Mouse (Mus musculus) spleen, adult 18-20 months (tissue): ENCODE measurements at regions not wholly inside any gene's neighbourhood (a gene's known extent, or its start where the extent isn't known, plus 50 kb on each side); places are given as distances from the start of the nearest gene placed in this dataset.

ENCODE experiments used
- DNase-seq, 2 experiments: peaks; one replicate each; pipeline ENCODE4 v3.0.0; 2022; ENCODE audit warnings: mixed read lengths in 2 of 2

GRCm38 (mm10) chr17:82731561-82731960, 483.5 kb upstream of the Pkdcc start:
- no peak for DNase-seq

DNA sequence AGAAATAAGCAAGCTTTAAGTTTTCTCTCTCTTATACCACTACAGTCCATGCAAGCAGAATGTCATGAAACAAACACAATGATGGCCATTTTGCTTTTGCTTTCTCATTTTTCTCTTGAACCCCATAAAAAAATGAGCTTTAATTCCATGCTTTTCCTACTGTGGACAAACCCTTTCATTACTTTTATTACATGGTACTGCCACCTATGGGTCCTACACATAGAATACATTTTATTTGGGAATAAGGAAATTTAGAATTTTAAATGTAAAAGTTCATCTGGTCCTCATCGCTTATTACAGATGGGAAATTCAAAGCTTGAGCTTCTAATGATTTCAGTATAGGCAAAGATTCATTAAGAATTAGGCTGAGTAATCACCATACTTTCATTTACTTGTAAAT, 472.6 kb upstream of the Pkdcc start:
- DNase-seq: no peak

GRCm38 (mm10) chr17:82757400-82757799, 457.7 kb upstream of the Pkdcc start:
- no peak for DNase-seq

DNA sequence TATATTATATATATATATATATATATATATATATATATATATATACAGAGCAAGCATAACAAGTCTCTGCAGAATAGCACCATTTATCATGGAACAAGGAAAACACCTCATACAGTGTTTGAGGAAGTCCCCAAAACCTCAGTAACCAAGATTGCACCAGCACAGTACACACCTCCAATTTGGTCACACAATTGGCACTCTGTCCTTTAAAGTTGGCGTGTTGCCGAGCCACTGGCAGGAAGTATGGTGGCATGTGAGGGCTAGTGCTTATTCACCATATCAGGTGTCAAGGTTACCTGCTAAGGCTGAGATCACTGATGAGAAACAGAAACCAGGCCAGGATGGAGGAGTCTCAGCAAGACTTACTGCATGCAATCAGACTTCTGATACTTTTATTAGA, 436.0 kb upstream of the Pkdcc start:
- DNase-seq: no peak

GRCm38 (mm10) chr17:82822129-82822528, 393.0 kb upstream of the Pkdcc start:
- no peak for DNase-seq

- DNase-seq: no peak
Observed at GRCm38 (mm10) chr17:82824057-82824456, 391.0 kb upstream of the Pkdcc start.

DNA sequence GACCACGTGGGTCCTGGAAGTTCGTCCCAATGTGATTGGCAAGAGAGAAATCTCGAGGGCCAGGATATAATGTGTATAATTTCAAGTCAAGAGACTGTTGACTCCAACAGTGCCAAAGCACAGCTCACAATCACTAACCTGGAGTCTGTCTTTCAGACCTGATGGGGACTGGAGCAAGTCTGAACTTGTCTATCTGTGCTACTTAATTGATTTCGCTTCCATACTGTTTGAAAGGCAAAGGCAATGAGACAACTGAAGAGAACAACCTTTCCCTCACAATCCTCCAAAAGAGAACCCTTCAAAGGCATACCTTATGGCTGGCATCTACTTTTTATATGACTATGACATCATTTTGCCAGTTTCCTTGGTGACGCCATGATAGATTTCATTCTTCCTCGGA, 390.5 kb upstream of the Pkdcc start:
- DNase-seq: no peak

DNA sequence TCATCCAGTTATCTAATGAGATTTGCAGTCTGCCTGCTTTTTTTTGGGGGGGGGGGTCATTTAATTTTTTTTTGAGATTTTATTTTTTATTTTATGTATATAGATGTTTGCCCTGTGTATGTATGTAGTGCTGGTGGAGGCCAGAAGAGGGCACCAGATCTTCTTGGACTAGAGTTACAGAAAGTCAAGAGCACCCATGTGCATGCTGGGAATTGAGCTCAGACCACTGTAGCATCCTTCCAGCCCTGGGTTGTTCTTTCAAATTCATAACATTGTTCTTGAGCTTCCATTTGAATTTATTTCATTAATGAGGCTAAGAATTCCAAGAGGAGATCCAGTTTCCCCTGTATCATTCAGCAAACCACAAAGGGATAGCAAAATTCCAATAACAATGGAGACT, 387.9 kb upstream of the Pkdcc start:
- no peak for DNase-seq

DNA sequence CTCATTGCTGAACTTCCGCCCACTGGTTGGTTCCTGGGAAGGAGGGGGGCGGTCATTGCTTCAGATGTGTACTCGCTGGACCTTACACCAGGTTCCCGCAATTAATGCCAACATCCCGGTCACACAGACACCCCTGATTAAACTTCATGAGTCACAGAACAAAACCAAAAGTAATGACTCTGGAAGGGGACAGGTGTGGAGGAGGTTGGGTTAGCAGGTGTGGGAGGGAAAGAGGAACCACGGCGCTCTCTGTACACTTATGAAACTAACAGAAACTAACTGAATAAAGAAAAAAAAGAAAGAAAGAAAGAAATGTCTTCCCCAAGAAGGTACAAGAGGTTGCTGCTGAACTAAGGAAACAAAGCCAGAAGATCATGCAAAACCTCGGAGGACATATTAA, 387.3 kb upstream of the Pkdcc start:
- no peak for DNase-seq

DNA sequence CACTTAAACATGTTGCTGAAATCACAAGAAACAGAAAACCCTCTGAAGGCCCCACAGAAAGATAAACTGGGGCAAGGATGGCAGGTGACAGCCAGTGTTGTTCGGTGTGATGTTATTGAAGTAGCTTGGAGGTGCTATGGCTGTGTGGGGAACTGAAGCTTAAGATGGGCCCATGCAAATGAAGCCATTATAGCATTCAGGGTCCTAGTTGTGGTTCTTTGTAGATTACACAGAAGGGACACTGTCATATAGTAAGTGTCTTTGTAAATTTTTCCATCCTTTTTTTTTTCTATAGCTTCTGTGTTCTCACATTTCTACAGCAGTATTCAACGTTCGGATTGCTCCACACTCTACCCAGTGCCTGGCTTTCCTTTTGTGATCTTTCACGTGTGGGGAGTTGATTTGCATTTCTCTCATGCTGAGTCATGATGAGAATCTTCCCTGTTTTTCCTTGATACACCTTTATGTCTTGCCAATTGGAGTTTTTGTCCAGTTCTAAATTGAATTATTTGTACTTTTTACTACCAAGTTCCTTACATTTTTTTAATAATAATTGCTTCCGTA, 386.6 kb upstream of the Pkdcc start:
- DNase-seq: no peak

DNA sequence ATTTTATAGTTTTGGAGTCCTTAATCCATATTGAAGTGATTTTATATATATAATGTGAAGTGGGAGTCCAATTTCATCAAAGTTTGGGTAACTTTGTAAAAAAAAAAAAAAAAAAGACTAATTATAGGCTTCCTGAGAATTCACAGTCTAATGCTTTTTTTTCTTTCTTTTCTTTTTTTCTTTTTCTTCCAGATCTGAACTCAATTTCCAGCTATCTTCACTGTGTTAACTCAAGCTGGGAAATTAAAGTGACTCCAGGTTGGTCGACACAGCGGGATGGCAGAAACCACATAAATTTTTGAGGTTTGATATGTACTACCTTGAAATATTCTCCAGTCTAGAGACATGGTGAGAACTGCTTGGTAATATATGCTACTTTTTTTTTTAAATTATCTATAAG, 385.7 kb upstream of the Pkdcc start:
- no peak for DNase-seq

GRCm38 (mm10) chr17:82834177-82834576, 380.9 kb upstream of the Pkdcc start:
- DNase-seq: no peak

- DNase-seq: no peak
Observed at GRCm38 (mm10) chr17:82836115-82836514, 379.0 kb upstream of the Pkdcc start.

DNA sequence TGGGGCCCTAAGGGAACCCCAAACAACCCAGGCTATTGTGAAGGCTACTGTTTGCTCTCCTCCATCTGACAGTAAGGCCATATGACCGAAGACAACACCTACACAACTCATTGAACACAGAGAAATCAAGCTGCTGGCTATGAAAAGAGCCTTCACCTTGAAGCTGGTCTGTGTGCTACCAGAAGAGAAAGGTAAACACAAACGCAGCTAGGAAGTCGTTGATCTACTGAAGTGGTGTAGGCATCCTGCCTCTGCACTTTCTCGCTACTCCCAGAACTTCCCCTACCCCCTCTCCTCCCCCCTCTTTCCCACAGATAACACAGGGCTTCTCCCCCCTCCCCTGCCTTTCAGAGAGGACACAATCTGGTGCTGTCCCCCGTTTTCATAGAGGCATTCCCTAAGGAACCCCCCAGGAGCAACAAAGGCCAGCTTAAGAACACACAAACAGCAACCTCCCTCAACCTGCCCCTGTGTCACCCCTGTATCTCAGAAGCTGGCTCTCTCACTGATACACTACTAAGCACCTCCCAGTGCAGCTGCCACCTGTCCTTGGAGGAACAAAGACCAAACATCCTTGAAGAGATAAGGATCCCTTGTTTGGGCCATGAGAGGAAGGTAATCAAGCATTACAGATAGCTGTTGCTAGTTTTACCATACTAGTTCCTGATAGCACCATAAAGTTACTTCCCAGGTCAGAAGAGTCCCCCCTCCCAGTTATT, 368.2 kb upstream of the Pkdcc start:
- DNase-seq: no peak

- peak in 1 of 2 experiments; percentile 28 for DNase-seq
Observed at GRCm38 (mm10) chr17:82857199-82858147, 357.6 kb upstream of the Pkdcc start.

GRCm38 (mm10) chr17:82860391-82860790, 354.7 kb upstream of the Pkdcc start:
- DNase-seq: no peak

DNA sequence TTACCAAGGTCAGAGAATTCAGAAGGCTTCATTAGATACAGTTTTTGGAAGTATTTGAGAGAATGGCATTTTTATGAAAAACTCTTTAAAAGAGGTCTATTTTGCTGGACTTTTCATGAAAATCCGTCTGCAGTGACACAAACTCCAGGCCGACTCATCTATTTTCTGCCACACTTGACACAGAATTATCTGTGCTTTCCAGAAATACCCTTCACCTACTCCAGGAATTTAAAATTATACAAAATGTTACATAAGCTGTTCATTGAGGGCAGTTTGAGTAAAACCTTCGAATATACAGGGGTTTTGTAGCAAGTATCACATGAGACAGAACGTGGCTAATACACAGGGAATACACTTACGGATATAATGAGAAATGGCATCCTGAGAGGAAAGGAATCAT, 354.1 kb upstream of the Pkdcc start:
- DNase-seq: no peak

GRCm38 (mm10) chr17:82877131-82877530, 338.0 kb upstream of the Pkdcc start:
- DNase-seq: no peak

DNA sequence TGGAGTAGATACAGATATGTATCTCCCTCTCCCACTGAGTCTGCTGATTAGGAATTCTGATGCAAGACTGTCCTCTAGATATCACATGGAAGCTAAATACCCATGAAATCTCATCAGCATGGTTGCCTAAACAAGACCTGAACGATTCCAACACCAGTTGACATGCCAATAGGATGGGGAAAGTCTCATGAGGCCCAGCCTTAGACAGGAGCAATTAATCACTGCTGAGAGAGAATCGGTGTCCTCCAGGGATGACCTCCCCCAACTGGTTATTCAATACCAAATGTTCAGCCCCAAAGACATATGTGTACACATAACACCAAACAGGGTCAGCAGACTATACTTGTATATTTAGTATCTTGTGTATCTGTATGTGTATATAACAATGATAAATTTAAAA, 314.5 kb upstream of the Pkdcc start:
- no peak for DNase-seq

- no peak for DNase-seq
Observed at GRCm38 (mm10) chr17:82901098-82901891, 313.8 kb upstream of the Pkdcc start.

DNA sequence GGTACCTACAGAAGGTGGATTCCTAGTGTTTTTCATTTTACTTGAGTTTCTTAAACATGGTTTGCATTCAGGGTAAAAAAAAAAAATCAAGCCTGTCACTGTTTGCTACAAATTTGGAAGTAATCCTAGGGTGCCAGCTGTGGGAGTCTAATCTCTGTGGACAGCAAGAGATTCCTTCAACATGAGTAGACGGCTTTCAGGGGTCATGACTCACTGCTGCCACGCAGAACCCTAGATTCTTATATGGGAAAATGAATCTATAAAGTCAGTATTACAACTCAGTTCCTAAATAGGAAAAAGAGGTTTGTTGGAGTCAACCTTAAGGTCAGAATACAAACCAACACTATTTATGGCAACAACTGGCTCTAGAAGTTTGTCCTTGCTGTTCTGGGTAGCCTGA, 310.1 kb upstream of the Pkdcc start:
- DNase-seq: no peak

DNA sequence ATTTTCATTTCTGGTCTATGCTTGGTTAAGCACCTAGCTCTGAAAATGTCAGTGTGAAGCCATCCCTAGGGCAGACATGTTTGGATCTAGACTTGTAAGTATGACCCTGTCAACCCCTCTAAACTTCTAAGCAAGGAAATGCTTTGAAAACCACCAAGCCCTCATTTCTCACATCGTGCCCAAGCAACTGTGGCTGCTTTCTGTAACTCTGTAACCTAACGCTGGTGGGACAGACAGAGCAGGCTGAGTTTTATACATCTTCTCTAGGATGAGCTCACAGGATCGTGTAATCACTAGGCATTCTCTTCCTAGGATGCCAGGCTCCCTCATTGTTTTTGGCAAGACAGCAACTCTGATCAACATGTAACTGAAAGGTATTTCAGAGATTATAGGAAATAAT, 309.6 kb upstream of the Pkdcc start:
- no peak for DNase-seq

- DNase-seq: no peak
Observed at GRCm38 (mm10) chr17:82909189-82909588, 305.9 kb upstream of the Pkdcc start.
